Mouse (Mus musculus) liver, postnatal 0 days (tissue): ENCODE measurements at regions not wholly inside any gene's neighbourhood (a gene's known extent, or its start where the extent isn't known, plus 50 kb on each side); places are given as distances from the start of the nearest gene placed in this dataset.

ENCODE experiments used
- ATAC-seq: fragments of 200-750 bp; cut with Nextera tagmentation; 2 replicates; pipeline ENCODE4 v1.8.0; 2017; ENCODE audit warnings: mild to moderate bottlenecking, moderate library complexity
- DNase-seq: peaks from one replicate; pipeline ENCODE4 v3.0.0-alpha.2; 2016
- H3K27ac ChIP-seq: fragments of 300-500 bp; sonication (generic); 2 replicates; pipeline ENCODE4 v1.5.1; 2014; ENCODE audit warnings: antibody characterized with exemption, moderate library complexity, mild to moderate bottlenecking, low read depth
- H3K27me3 ChIP-seq: fragments of 300-500 bp; sonication (generic); 2 replicates; pipeline ENCODE4 v1.6.1; 2014; ENCODE audit warnings: low read length, control low read depth, mixed read lengths; ENCODE audit not compliant: insufficient read depth
- H3K36me3 ChIP-seq: fragments of 300-500 bp; sonication (generic); replicated peaks from 2 replicates; pipeline ENCODE4 v1.6.1; 2014; ENCODE audit warnings: mild to moderate bottlenecking, control low read depth, low read length, moderate library complexity, mixed read lengths; ENCODE audit not compliant: insufficient read depth
- H3K4me1 ChIP-seq: fragments of 300-500 bp; sonication (generic); 2 replicates; pipeline ENCODE4 v1.6.1; 2014; ENCODE audit warnings: antibody characterized with exemption, mild to moderate bottlenecking, control low read depth; ENCODE audit not compliant: insufficient read depth
- H3K4me2 ChIP-seq: fragments of 300-500 bp; sonication (generic); 2 replicates; pipeline ENCODE4 v1.6.1; 2014; ENCODE audit warnings: low read depth, mild to moderate bottlenecking, low read length, moderate library complexity, mixed read lengths
- H3K4me3 ChIP-seq: fragments of 300-500 bp; sonication (generic); 2 replicates; pipeline ENCODE4 v1.5.1; 2014; ENCODE audit warnings: low read depth, low read length
- H3K9ac ChIP-seq: fragments of 300-500 bp; sonication (generic); replicated peaks from 2 replicates; pipeline ENCODE4 v1.6.1; 2014; ENCODE audit warnings: mild to moderate bottlenecking, moderate library complexity
- H3K9me3 ChIP-seq: fragments of 300-500 bp; sonication (generic); 2 replicates; pipeline ENCODE4 v1.6.1; 2016; ENCODE audit warnings: mild to moderate bottlenecking, control low read depth, low read length, mixed read lengths
- CTCF ChIP-seq: sonication (generic); IDR thresholded peaks from 2 replicates; pipeline ENCODE4 v1.5.1; 2016; ENCODE audit warnings: antibody characterized with exemption, low read depth
- EP300 ChIP-seq: IDR thresholded peaks from 2 replicates; pipeline ENCODE4 v1.6.1; 2016; ENCODE audit warnings: antibody characterized with exemption, low read depth, mild to moderate bottlenecking
- WGBS: fragments of 180-500 bp; shearing (Covaris S2); extraction: QIAGEN DNeasy Blood & Tissue Kit; methylation state at CpG from one replicate; pipeline ENCODE4 v1.1.7; 2014; ENCODE audit not compliant: insufficient replicate concordance; 5-methylcytosine and 5-hydroxymethylcytosine counted together

DNA sequence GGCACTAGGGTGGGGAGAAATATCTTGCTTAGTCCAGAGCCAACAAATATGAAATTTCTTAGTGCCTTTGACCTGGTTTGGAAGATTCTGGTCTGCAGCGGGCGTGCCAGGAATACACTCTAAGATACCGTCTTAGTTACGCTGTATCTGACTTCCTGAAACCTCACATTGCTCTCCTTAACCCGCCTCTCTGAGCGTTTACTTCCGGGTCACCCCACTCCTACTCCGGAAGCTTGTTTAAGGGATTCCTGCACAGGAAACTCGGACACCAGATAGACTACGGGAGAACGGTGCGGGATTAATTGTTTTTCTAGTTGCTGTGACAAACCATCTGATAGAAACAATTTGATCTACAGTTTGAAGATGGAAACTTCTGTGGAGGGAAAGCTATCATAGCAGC, 442.3 kb downstream of the Tshz3 start:
- Histone ChIP-seq H3K27ac (no peak overlapping the region), H3K36me3 (no peaks in the 10 kb centered on the region), H3K4me2 (no peak overlapping the region), H3K4me3 (no peak overlapping the region), H3K4me1 (0 out of 2 replicates have a peak, but pooled peaks cover 5% of the 10 kb centered on the region), H3K9ac (no peak overlapping the region), H3K27me3 (no peaks in the 10 kb centered on the region), H3K9me3 (no peaks in the 10 kb centered on the region)
- no peak for TF ChIP-seq CTCF
- no peak for TF ChIP-seq EP300
- DNase-seq = no peak
- no peak for ATAC-seq
- 75% methylated on average over 12 of the region's 12 CpGs for WGBS

DNA sequence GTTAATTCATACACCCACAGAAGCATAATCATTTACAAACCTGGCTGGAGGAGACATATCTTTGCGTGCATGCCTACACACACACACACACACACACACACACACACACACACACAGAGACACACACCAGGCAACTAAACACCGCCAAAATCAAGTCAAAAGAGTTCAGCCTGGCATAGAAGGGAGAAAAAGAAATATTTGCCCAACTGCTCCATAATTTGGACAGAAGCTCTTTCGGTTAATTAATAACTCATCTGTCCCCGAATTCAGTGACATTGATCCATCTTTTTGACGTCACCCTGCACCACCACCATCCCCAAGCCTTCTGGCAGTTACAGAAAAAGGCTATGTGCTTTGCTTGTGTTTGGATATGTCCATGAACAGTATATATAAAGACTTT, 444.9 kb downstream of the Tshz3 start:
- Histone ChIP-seq H3K9ac (no peak overlapping the region), H3K27me3 (no peaks in the 10 kb centered on the region), H3K4me3 (no peak overlapping the region), H3K27ac (no peak overlapping the region), H3K36me3 (no peaks in the 10 kb centered on the region), H3K4me2 (no peak overlapping the region), H3K9me3 (no peaks in the 10 kb centered on the region), H3K4me1 (0 out of 2 replicates have a peak, but pooled peaks cover 5% of the 10 kb centered on the region)
- ATAC-seq (peak; percentile 92), DNase-seq (peak; percentile 26)
- WGBS = 63% methylated on average over 5 of the region's 5 CpGs
- no peak for TF ChIP-seq CTCF
- TF ChIP-seq EP300 = no peak

DNA sequence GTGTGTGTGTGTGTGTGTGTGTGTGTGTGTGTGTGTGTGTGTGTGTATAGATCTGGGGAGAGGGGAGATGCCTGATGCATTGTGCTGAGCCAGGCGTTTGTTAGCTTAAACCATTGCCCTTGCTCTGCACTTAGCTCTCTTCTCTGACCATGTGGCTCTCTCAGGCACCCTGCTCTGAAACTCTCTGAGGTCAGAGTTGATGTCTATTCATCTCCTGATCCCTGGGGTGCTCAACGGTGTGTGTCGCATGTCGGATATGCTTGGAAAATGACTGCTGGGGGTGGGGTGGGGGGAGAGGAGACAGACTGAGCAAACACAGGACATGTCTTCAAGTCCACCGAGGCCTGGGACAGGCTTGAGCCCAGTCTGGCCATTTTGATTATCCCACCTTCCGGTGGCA, 446.4 kb downstream of the Tshz3 start:
- TF ChIP-seq CTCF (no peak), EP300 (no peak)
- H3K9me3 ChIP-seq = no peaks in the 10 kb centered on the region
- ATAC-seq (no peak), DNase-seq (no peak)
- no peak overlapping the region for H3K4me2 ChIP-seq
- no peak overlapping the region for H3K9ac ChIP-seq
- no peak overlapping the region for H3K27ac ChIP-seq
- H3K4me3 ChIP-seq = no peak overlapping the region
- H3K4me1 ChIP-seq = 0 out of 2 replicates have a peak, but pooled peaks cover 5% of the 10 kb centered on the region
- H3K36me3 ChIP-seq = no peaks in the 10 kb centered on the region
- no peaks in the 10 kb centered on the region for H3K27me3 ChIP-seq
- WGBS = 57% methylated on average over 6 of the region's 6 CpGs

DNA sequence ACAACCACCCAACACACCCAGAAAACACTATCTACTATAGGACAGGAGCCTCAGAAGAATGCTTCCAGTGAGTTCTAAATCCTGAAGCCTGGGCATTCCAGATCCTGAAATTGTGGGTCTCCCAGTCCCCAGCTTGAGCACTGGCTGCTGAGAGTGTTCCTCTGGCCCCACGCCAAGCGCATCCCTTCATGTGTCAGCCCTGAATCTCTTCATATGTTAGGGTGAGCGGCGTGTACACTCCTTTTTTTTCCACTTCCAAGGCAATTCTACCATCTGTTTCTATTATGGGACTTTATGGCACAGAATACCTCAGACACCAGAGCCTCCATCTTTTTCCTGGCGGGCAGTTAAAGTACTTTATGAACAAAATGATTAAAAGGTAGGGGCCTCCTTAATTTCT, 451.8 kb downstream of the Tshz3 start:
- ATAC-seq = no peak
- no peak overlapping the region for H3K4me3 ChIP-seq
- no peak overlapping the region for H3K9ac ChIP-seq
- no peak for TF ChIP-seq EP300
- TF ChIP-seq CTCF = no peak
- no peak for DNase-seq
- no peaks in the 10 kb centered on the region for H3K27me3 ChIP-seq
- no peak overlapping the region for H3K27ac ChIP-seq
- no peaks in the 10 kb centered on the region for H3K36me3 ChIP-seq
- WGBS = 80% methylated on average over 5 of the region's 5 CpGs
- H3K4me2 ChIP-seq = no peak overlapping the region
- H3K9me3 ChIP-seq = peaks cover 4% of the 10 kb centered on the region; the same call in 1 of the 2 replicates
- H3K4me1 ChIP-seq = no peaks in the 10 kb centered on the region

DNA sequence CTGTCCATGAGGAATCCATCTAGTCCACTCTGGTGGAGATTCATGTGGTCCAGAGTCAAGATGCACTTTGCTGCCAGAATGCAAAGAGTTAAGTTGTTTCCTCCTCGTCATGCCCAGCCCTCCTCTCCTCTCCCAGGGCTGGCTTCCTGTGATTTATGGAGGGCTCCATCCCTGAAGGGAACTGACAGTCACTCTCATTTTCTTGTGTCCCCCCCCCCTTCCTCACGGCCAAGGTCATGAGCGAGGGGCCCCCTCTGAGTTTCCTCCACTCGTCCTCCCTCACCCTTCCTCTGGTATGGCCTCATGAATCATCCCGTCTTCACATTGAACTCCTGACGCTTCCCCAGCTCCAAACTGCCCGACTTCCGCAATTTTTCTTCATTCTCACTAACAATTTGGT, 461.9 kb downstream of the Tshz3 start:
- DNase-seq (no peak), ATAC-seq (no peak)
- H3K9ac ChIP-seq = no peak overlapping the region
- no peak for TF ChIP-seq EP300
- no peak for TF ChIP-seq CTCF
- H3K27me3 ChIP-seq = no peaks in the 10 kb centered on the region
- H3K9me3 ChIP-seq = no peaks in the 10 kb centered on the region; the same call in none of the 2 replicates
- no peak overlapping the region for H3K4me3 ChIP-seq
- 27% methylated on average over 8 of the region's 8 CpGs for WGBS
- no peak overlapping the region for H3K4me2 ChIP-seq
- H3K4me1 ChIP-seq = no peaks in the 10 kb centered on the region
- H3K27ac ChIP-seq = no peak overlapping the region
- no peaks in the 10 kb centered on the region for H3K36me3 ChIP-seq

DNA sequence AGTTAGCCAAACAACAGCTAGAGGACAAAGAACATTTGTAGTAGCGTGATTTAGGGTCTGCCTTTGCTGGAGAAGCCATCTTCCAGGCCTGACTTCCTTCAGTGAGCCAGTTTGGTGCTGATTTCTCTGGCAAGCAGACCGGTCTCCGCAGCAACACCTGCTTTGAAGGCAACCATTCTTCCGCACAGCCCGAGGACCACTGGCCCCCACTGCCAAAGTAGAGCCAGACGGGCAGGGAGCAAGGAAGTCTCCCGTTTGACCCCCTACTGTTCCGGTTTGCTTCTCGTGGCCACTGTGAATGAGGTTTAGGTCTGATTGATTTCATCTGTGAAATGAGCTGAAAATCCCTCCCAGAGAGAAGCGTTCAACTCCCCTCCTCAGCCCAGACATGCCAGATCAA, 471.0 kb downstream of the Tshz3 start:
- 79% methylated on average over 10 of the region's 10 CpGs for WGBS
- Histone ChIP-seq H3K4me1 (no peaks in the 10 kb centered on the region), H3K9me3 (no peaks in the 10 kb centered on the region), H3K27me3 (no peaks in the 10 kb centered on the region), H3K9ac (no peak overlapping the region), H3K4me3 (no peak overlapping the region), H3K4me2 (no peak overlapping the region), H3K36me3 (no peaks in the 10 kb centered on the region), H3K27ac (no peak overlapping the region)
- DNase-seq (no peak), ATAC-seq (no peak)
- no peak for TF ChIP-seq CTCF
- TF ChIP-seq EP300 = no peak

DNA sequence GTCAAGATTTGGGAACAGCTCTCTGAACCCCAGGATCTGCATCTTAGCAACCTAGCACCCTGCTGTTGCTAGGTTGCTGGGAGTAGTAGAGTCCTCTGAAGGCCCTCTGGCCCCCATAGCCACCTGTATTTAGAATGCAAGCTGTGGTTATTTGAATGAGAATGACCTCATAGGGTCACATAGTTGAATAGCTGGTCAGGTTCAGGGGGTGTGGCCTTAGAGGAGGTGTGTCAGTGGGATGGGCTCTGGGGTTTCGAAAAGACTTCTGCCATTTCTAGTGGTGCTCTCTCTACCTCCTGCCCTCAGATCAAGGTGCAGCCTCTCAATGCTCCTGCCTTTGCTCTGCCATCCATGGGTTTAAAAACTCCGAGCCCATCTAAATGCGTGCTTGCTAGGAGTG, 477.8 kb downstream of the Tshz3 start:
- no peaks in the 10 kb centered on the region for H3K27me3 ChIP-seq
- H3K9ac ChIP-seq = no peak overlapping the region
- 0 out of 2 replicates have a peak, but pooled peaks have one; percentile 17 for ATAC-seq
- DNase-seq = no peak
- no peak for TF ChIP-seq EP300
- TF ChIP-seq CTCF = no peak
- 80% methylated on average over 3 of the region's 3 CpGs for WGBS
- H3K4me2 ChIP-seq = no peak overlapping the region
- H3K4me3 ChIP-seq = no peak overlapping the region
- no peak overlapping the region for H3K27ac ChIP-seq
- no peaks in the 10 kb centered on the region for H3K4me1 ChIP-seq
- H3K9me3 ChIP-seq = no peaks in the 10 kb centered on the region
- no peaks in the 10 kb centered on the region for H3K36me3 ChIP-seq
